Mouse (Mus musculus): Measurements from ENCODE around the gene Top2b. TPM values are rescaled to one million over a fixed set of nuclear protein-coding genes. Genes with fewer than 3 reads are reported as not detected.

Gene Top2b
- total RNA-seq (2021), result 10 to 100 TPM; 83.8 to 89.0 TPM
- long read RNA-seq, experiment 1, full-length matches to known transcripts, result 6 of 31 reads
- long read RNA-seq, experiment 1, partial matches to known transcripts, result 25 of 31 reads
- long read RNA-seq, experiment 1, other reads (novel, unspliced or antisense), result 0 of 31 reads
- long read RNA-seq, experiment 2, full-length matches to known transcripts, result 2 of 4 reads
- long read RNA-seq, experiment 2, partial matches to known transcripts, result 1 of 4 reads
- long read RNA-seq, experiment 2, other reads (novel, unspliced or antisense), result 1 of 4 reads

GRCm38 (mm10) chr14:16364878-16365337 lies at the start of gene Top2b:
Top2b (plus strand) TSS chr14:16365179.
- DNase-seq, result peak; percentile 96 to 97

- no peak for DNase-seq
Observed at GRCm38 (mm10) chr14:16316715-16317114, 48.3 kb upstream of the Top2b start.

GRCm38 (mm10) chr14:16319818-16320217 lies 45.2 kb upstream of the Top2b start:
- DNase-seq, result no peak

GRCm38 (mm10) chr14:16324394-16324793 lies 40.6 kb upstream of the Top2b start:
- no peak for DNase-seq

DNA sequence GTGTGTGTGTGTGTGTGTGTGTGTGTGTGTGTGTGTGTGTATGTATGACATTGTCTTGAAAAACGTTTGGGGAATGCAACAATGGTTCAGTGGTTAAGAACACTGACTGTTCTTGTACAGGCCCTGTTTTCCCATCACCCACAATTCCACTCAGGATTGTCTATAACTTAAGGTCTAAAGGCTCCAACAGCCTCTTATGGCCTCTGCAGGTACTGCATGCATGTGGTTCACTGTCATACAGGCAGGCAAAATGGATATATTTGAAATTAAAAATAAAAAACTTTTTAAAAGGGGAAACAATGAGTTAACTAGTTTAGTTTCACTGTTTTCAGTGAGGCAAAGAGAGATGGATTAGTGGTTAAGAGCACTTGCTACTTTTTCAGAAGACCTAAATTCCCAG lies 39.8 kb upstream of the Top2b start:
- DNase-seq, result no peak

GRCm38 (mm10) chr14:16328531-16328930 lies 36.4 kb upstream of the Top2b start:
- DNase-seq, result peak; percentile 8 to 28

- DNase-seq, result no peak
Observed at GRCm38 (mm10) chr14:16328959-16329480, 36.0 kb upstream of the Top2b start.

DNA sequence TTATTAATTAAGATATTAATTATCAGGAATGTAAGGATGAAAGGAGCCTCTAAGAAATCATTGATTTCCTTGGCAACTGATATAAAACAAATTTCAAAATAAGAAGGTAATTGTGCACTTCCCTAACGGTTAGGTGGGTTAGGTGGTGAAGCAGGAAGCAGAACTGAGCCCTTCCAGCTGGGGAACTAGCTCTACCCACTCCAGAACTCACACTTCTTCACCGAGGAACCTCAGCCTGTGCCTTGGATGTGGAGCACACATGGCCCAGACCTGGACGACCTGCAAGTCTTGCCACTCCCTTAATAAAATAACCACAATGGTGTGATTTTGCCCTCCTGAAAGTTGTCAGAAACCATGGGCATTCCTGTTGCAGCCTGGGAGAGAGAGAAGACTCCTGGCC lies 35.2 kb upstream of the Top2b start:
- DNase-seq, result no peak

DNA sequence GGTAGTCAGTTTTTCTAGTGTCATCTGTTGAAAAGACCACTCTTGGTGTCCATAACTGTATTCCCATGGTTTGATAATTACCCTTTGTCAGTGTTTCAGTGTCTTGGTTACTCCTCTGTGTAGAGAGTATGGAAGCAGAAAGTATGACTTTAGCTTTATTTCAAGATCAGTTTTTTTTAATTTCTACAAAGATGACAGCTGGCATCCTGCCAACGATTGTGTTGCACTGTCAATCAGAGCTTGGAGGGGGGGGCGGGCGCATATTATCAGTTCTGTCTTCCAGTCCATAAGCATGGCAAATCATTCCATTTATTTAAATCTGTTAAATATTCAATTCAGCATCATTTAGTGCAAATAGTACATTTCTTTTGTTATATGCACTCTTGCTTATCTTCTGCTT lies 30.7 kb upstream of the Top2b start:
- DNase-seq, result no peak

GRCm38 (mm10) chr14:16335835-16336417 lies 29.1 kb upstream of the Top2b start:
- no peak for DNase-seq

DNA sequence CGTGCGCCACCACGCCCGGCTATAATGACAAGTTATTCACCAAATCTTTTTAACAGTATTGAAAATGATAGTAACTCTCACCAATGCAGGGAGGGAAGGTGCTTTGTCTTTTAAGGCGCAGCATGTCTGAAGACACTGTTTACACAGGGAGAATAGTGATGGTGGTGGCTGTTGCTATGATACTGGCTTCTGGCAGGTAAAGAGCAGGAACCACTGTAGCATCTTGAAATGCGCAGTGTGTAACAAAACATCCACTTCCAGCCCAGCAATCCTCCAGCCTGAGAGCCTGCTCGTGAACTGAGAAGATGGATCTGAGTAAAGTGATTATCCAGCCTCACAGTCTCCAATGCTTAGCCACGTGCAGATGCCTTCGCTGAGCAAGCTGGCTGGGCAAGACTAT lies 17.5 kb upstream of the Top2b start:
- no peak for DNase-seq

- DNase-seq, result no peak
Observed at GRCm38 (mm10) chr14:16359704-16360103, 5.3 kb upstream of the Top2b start.

DNA sequence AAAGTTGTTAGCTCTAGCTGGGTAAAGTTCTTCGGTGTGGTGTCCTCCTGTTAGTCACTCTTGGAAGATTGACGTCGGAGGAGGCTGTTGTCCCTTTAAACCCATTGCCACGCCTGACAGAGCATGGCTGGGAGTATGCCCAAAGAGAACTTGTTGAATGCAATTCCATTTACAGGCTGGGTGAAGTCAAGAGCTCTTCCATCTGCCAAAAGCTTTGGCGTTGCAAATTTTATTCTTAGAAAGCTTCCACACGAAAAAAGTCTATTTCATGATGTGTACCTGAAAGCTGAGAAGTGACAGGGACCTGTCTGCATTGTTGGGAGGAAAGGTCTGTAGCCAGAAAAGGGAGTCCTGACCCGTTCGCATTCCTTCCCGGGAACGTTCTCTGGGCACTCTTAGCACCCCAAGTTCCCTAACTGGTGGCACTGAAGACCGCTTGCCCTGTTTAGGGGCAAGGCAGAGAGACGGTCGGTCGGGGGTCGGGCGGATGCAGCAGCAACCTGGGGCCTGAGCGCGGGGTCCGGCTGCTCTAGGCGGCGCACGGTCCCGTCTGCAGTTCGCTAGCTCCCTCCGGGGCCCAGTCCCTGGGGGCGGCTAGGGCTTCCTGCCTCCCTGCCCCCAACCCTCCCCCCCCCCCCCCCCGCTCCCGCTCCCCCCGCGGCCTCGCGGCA lies 683 bp upstream of the Top2b start:
- DNase-seq, result peak; percentile 68 to 75

DNA sequence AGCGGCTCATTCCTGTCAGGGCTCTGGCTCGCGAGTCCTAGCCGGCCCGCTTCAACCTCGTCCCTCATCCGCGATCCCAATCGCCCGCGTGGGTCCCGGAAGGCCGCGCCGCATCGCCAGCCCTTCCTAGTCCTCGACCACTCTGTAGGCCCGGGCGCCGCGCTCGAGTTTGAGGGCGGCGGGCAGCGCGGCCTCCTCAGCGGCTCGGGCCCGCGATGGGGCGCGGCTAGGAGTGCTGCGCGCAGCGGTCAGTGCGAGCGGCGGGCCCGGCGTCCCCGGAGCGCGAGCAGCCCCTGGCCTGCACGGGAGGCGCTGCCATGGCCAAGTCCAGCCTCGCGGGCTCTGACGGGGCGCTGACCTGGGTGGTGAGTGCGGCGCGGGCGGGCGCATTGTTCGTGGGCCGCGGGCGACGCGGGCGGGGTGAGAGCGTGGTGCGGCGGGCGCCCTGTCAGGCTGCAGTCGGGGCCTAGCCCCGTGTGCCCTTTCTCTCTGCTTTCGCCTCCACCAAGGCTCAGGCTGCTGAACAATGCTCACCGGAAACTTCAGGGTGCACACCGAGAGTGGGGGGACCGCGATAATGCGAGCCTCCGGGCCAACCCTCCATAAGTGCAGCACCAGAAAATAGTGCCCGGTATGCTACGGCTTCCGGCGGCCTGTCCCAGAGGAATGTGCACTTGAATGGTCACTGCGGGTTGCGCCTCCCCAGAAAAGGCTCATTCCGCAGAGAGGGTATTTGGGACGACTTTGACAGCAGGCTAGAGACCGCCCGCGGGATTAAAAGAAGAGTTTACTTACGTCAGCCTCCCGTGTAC lies 589 bp downstream of the Top2b start:
- peak; percentile 79 to 82 for DNase-seq

GRCm38 (mm10) chr14:16366174-16366889 lies 1.4 kb downstream of the Top2b start:
- no peak for DNase-seq

GRCm38 (mm10) chr14:16366986-16367385 lies 2.0 kb downstream of the Top2b start:
- no peak for DNase-seq

GRCm38 (mm10) chr14:16372761-16373160 lies 7.8 kb downstream of the Top2b start:
- DNase-seq, result no peak

- DNase-seq, result no peak
Observed at GRCm38 (mm10) chr14:16373190-16373589, 8.2 kb downstream of the Top2b start.

DNA sequence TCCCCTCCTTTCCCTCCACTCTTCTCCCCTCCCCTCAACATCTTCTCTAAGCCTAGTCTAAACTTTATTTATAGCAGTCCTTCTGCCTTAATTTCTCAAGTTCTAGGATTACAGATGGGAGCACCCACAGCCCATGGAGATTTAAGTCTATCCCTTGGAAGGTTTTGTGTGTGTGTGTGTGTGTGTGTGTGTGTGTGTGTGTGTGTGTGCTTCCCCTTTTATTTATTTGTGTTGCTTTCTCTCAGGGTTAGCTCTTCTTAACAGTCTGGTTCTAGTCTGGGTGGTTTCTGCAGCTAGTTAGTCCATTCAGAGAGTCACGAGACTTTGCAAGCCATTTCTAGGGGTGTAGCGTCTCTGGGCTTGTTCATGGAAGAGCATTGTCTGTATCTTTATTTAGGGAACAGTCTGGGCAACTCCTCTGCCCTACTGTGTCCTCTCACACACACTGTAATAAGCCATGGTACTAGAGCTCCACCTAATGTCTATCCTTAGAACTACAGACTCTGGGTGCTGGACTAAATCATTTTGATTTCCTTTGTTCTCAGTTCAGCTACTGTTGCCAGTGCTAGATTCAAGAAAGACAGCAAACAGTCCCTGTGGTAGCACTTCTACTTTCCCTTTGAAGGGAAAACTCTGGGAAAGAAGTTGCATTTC lies 15.1 kb downstream of the Top2b start:
- peak; percentile 15 to 43 for DNase-seq

DNA sequence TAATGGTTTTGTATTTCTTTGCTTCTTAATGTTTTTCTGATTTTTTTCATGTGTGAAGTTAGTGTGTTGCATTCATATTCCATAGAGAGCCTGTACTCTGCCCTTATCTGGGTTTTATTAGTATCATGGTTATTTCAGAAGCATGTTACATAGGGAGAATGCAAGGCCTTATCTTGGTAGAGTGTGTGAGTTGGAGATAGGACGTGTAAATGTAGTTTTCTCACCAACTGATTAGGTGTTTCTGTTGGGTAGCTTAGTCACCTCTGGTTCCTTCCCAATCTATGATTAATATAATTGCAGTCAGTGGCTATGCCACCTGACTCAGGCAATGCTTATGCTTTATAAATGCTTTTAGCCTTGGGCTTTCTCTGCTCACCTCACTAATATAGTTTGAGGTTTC lies 19.8 kb downstream of the Top2b start:
- no peak for DNase-seq

DNA sequence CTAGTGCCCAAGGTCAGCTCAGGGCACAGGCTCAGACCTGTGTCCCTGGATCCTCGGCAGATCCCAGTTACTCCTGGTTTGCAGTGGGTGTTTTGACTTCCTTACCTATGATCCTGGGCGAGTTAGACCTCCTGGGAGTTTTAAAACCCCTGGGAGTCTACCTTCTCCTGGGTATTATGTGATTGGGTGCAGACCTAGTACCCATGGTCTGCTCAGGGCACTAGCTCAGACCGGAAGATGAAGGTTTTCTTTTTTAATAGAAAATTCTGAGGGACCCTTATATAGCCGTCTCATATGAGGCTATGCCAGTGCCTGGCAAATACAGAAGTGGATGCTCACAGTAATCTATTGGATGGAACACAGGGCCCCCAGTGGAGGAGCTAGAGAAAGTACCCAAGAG lies 40.2 kb downstream of the Top2b start:
- DNase-seq, result no peak
